Mouse (Mus musculus) G1E-ER4 (cell line): ENCODE measurements around the gene Bicra. TPM values are rescaled to one million over a fixed set of nuclear protein-coding genes. Genes with fewer than 3 reads are reported as not detected.

Experiments used
- GATA1 ChIP-seq: IDR thresholded peaks from one replicate; pipeline ENCODE4 v1.8.0; 2012; ENCODE audit warnings: low read length, inconsistent platforms
- polyA plus RNA-seq: library from polyadenylated mRNA; stranded (reverse); fragments of >175 nt; gene quantifications from 2 replicates; pipeline ENCODE4 v1.2.3, GENCODE M21; 2012

Bicra gene
- polyA plus RNA-seq, 1 experiment, result 97.4 TPM

DNA sequence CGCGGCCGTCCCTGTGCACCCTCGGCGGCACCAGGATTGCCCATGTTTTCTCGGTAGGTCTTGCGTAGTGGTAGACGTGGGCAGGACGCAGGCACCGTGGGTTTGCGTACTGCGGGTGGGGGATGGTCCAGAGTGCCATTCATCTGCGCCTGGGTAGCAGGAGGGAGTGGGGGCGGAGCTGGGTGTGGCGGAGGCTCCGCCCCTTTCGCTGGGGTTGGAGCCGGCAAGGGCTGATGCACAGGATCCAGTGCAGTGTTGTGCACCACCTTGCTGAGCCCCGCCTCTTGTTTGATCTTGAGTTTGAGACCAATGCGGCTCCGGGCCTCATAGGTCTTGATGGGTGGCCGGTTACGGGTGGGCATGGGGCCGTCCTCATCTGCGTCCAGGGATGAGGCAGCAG lies 75.5 kb downstream of the Bicra start:
- no peak for TF ChIP-seq GATA1

DNA sequence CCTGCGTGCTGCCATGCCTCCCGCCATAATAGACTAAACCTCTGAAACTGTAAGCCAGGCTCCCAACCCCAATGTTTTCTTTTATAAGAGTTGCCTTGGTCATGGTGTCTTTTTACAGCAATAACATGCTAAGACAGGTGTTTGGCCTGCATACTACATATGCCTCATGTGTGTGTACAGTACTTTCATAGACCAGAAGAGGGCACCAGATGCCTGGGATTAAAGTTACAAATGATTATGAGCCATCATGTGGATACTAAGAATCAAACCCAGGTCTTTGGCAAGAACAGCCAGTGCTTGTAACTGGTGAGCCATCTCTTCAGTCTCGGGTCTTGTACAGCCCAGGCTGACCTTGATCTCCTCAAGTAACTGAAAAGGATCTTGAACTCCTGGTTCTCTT lies 78.0 kb downstream of the Bicra start:
- TF ChIP-seq GATA1, result no peak

- no peak for TF ChIP-seq GATA1
Measured at GRCm38 (mm10) chr7:15968322-15968721, 79.4 kb downstream of the Bicra start.

- TF ChIP-seq GATA1, result no peak
Measured at GRCm38 (mm10) chr7:15967312-15967711, 80.4 kb downstream of the Bicra start, which contains the start of gene Ehd2. Ehd2 (minus strand) TSS chr7:15967567.

GRCm38 (mm10) chr7:15966489-15966888 lies 81.2 kb downstream of the Bicra start:
- TF ChIP-seq GATA1, result no peak

GRCm38 (mm10) chr7:15963798-15964652 lies 83.7 kb downstream of the Bicra start:
- no peak for TF ChIP-seq GATA1

DNA sequence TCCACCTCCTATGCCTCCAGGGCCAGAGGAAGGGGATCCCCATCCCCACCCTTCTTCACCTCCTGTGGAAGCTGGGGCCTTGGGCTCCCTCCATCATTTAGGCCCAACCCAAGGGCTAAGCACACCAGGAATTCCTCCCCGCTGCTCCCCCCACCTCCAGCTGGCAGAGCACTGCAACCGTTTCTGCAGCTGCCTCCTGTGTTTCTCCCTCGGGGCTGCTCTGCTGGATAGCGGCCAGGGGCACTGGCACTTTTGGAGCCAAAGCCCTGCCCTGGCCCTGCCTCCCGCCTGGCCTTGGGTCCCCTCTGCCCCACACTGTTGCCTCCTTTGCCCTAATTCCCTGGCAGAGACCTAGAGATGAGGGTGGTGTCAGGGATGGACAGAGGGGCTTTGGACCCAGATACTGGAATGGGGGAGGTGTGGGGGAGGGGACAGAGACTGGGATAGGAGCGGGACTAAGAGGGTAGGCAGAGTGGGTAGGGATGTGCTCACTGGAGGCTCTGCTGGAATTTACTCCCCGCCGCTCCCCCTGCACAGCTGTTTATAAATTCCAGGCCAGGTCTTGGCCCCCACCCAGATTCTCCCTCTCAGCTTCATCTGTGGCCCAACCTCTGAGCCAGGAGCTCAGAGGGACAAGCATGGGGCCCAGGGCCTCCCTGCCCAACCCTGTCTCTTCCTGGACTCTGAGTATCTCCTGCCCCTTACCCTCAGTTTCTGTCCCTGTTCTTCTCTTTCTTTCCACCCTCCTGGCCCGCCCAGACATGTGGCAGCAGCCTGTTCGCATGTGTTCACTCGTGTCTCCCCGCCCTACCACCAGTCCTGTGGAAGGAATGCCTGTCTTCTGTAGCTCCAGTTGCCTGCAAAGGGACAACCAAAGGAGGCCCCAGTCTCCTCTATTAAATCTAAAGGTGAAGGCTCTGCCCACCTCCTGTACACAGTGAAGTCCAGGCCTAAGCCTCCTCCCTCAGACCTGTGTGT lies 85.1 kb downstream of the Bicra start:
- TF ChIP-seq GATA1, result no peak

GRCm38 (mm10) chr7:15961798-15962197 lies 85.9 kb downstream of the Bicra start:
- no peak for TF ChIP-seq GATA1

GRCm38 (mm10) chr7:15961239-15961638 lies 86.5 kb downstream of the Bicra start:
- TF ChIP-seq GATA1, result no peak

DNA sequence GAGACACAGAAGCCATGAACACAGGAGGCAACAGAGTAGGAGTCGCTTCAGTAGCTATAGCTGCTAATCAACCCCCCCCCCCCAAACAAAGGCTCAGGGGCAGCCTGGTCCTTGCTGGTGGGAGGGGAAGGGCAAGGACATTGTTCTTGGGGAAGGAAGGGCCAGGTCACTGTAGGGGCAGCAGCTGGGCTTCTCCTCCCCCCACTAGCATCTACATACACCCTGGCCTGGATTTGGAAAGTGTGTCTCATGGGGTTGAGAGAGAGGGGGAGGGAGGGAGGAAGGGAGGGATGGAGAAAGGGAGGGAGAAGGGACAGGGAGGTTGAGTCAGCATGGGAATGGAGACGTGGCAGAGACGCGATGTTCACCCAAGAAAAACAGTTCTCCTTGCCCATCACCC lies 87.0 kb downstream of the Bicra start:
- TF ChIP-seq GATA1, result no peak

GRCm38 (mm10) chr7:15956143-15956542 lies 91.6 kb downstream of the Bicra start:
- TF ChIP-seq GATA1, result no peak

DNA sequence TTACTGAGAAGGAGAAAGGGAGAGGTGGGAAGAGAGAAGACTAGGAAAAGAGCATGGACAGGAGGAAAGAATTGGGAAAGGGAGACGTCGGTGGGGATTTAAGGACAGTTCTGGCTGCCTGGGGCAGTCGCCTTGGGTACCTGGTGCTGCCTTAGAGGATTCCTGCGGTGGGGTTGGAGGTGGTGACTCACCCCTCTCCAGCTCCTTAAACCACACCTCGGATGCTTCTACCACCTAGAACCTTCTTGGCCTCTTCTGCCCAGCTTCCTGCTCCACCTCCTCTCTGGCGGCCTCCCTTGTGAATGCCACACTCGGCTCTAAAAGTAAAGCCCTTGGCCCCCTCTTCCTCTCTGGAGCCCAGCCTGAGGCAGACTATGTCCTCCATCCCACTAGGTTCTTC lies 92.2 kb downstream of the Bicra start:
- no peak for TF ChIP-seq GATA1

DNA sequence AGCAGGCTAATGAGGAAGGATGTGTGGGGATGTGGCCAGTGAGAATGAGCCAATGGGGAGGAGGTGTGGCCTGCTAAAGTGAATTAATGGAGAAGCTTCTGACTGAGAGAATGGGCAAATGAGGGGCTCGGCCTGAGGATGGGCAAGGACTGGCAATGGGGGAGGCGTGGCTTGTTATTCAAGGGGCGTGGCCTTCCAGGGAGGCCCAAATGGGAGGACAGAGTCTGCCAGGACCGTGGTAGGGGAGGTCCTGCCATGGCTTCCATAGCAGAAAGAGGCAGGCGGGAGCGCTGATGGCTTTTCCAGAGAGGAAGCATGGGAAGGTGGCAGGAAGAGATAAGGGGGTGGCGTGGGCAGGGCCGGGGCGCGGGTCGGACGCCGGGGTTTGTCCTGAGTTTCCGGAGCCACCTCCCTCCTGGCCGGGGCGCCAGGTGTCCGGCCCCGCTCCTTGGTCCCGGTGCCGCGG lies 92.7 kb downstream of the Bicra start:
- TF ChIP-seq GATA1, result no peak

- no peak for TF ChIP-seq GATA1
Measured at GRCm38 (mm10) chr7:15954436-15954835, 93.3 kb downstream of the Bicra start.

- TF ChIP-seq GATA1, result no peak
Measured at GRCm38 (mm10) chr7:15953307-15954074, 94.2 kb downstream of the Bicra start.

DNA sequence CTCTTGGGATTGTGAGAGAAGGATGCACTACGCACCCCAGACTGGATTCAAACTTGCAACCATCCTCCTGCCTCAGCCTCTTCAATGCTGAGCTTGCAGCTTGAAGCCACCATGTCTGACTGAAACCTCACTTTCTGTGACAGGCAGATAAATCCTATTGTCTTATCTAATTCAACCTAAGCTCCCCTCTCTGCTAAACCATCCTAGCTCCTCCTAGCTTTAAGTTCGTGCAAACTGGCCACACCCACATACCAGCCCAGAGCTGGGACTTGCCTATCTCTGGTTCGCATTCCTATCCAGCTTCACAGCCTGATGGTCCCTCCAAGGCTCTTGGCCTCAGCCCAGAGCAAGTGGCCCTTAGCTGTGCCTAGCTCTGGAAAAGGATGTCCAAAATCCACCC lies 95.3 kb downstream of the Bicra start:
- no peak for TF ChIP-seq GATA1
